Mouse (Mus musculus) MEL (cell line): ENCODE measurements around the gene Schip1.

Experiments used
- CTCF ChIP-seq, 3 experiments: IDR thresholded peaks in 2 of 3; conservative IDR thresholded peaks in 1 of 3; 2 replicates each; pipeline ENCODE4 v1.5.1; 2011 to 2012; ENCODE audit warnings: low read length in 3 of 3, low read depth in 2 of 3, mild to moderate bottlenecking in 2 of 3, improper control_type of control experiment in 1 of 3, inconsistent platforms in 1 of 3, mixed read lengths in 1 of 3, moderate library complexity in 1 of 3; ENCODE audit not compliant: control insufficient read depth in 1 of 3, insufficient read depth in 1 of 3, poor library complexity in 1 of 3, severe bottlenecking in 1 of 3
- JUND ChIP-seq: IDR thresholded peaks from 2 replicates; pipeline ENCODE4 v1.6.1; 2011; ENCODE audit warnings: low read depth, mild to moderate bottlenecking, improper control_type of control experiment, low read length
- MAZ ChIP-seq: IDR thresholded peaks from 2 replicates; pipeline ENCODE4 v1.6.1; 2012; ENCODE audit warnings: low read depth, mild to moderate bottlenecking, inconsistent platforms, low read length, improper control_type of control experiment
- RAD21 ChIP-seq: IDR thresholded peaks from 2 replicates; pipeline ENCODE4 v1.6.1; 2011; ENCODE audit warnings: mild to moderate bottlenecking, low read depth, low read length, improper control_type of control experiment
- USF1 ChIP-seq: IDR thresholded peaks from 2 replicates; pipeline ENCODE4 v1.6.1; 2014; ENCODE audit warnings: low read depth, mild to moderate bottlenecking, inconsistent platforms, low read length, improper control_type of control experiment, moderate library complexity
- ZKSCAN1 ChIP-seq: IDR thresholded peaks from 2 replicates; pipeline ENCODE4 v1.6.1; 2012; ENCODE audit warnings: low read depth, mild to moderate bottlenecking, inconsistent platforms, low read length, improper control_type of control experiment, moderate library complexity

DNA sequence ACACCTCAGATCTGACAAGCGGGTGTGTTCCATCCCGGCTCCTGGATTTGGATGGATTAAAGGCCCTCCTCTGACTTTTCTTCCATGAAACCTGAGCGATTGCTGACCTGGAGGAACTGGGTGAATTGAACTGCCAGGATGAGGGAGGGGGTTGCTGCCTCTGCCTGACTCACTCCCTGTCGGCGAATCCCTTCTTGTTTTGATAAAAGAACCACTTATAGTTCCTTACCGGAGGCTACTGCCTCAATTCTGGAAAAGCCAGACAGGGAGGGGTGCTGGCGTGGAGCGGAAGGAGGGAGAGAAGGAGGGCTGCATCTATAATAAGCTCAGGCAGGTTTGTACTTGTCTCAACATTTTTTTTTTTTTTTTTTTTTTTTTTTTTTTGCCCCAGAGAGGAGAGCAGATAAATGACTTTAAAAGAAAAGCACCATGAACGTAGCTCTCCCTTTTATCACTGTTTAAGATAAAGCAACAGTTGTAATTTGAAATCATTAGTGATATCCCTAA lies 431.2 kb downstream of the Schip1 start:
- TF ChIP-seq JUND (no peak), ZKSCAN1 (no peak; the same call in 1 of the 2 replicates), MAZ (no peak; the same call in 1 of the 2 replicates), CTCF (IDR thresholded peaks at IDR 0.05 in 2 of 3, conservative IDR thresholded peaks at IDR 0.05 in 1 of 3; ENCODE audit: control insufficient read depth in 1 of 3, insufficient read depth in 1 of 3, low read depth in 2 of 3, low read length in 3 of 3, poor library complexity in 1 of 3, severe bottlenecking in 1 of 3) (no peak), USF1 (no peak), RAD21 (no peak)
